Mouse (Mus musculus) erythroblast, embryonic 14.5 days (primary cell): ENCODE data around the gene Sash3.

Experiments used
- GATA1 ChIP-seq: IDR thresholded peaks from 2 replicates; pipeline ENCODE4 v1.6.1; 2012; ENCODE audit warnings: low read length, inconsistent platforms, mixed read lengths
- TAL1 ChIP-seq: IDR thresholded peaks from 3 replicates; pipeline ENCODE4 v1.6.1; 2012; ENCODE audit warnings: low read length, inconsistent platforms, mixed read lengths

- no peak for TF ChIP-seq TAL1
- no peak for TF ChIP-seq GATA1
These were observed 54.5 kb downstream of the Sash3 start for GRCm38 (mm10) chrX:48200699-48201098.
